In genomic region chr2:60948241-60948640, GRCm38 (mm10) we compare ENCODE assay signal across 24 mouse cellular contexts. TPM values are rescaled to one million over a fixed set of nuclear protein-coding genes. Genes with fewer than 3 reads are reported as not detected.
A peak's percentile ranks its signal among the peaks of the same experiment; 100 is the strongest.
DNase-seq lines count a peak whose midpoint lies in the region; ATAC-seq and TF ChIP-seq lines count a peak whose summit lies in the region.
"Had no signal": no experiment of that assay in that cellular context is flagged by ENCODE, and none has a peak within 500 bp of the region (broad histone marks: within the 10 kb centered on the region; RNA-seq: fewer than 3 reads in every experiment).

No protein-coding gene starts in this region.

- TF ChIP-seq CTCF in heart, adult 2 months (IDR thresholded peaks at IDR 0.05), result no peak
- 0 out of 2 replicates have a peak, but pooled peaks have one; percentile 12 for TF ChIP-seq CTCF in lung, postnatal 0 days (IDR thresholded peaks at IDR 0.05)

- H3K4me2 ChIP-seq in lung, postnatal 0 days (replicated peaks; ENCODE audit: low read depth, low read length), result no peak overlapping the region
- H3K4me2 ChIP-seq: forebrain, embryonic 13.5 days; heart, embryonic 13.5 days; hindbrain, embryonic 12.5 days had no signal

- 21% methylated on average over 3 of the region's 3 CpGs for WGBS in heart, adult 2 months
- WGBS in lung, postnatal 0 days, result 47% methylated on average over 3 of the region's 3 CpGs
- 54% methylated on average over 3 of the region's 3 CpGs for WGBS in limb, embryonic 10.5 days

- intact Hi-C loops in heart, adult 2 months (cut with DNase I), result no loop called here

- H3K36me3 ChIP-seq in heart, adult 2 months (ENCODE audit: control insufficient read depth, insufficient read depth, low read length), result peaks cover 3% of the 10 kb centered on the region
- H3K36me3 ChIP-seq in lung, postnatal 0 days (ENCODE audit: insufficient read depth, low read length), result no peaks in the 10 kb centered on the region
- peaks cover 12% of the 10 kb centered on the region for H3K36me3 ChIP-seq in limb, embryonic 10.5 days
- H3K36me3 ChIP-seq: hindbrain, embryonic 12.5 days had no signal

- DNase-seq in heart, adult 2 months, result peak in 1 of 2 experiments; percentile 14
- DNase-seq in heart, adult 8-10 months (ENCODE audit: low spot score), result no peak
- DNase-seq in lung, postnatal 0 days (ENCODE audit: low spot score), result no peak
- no peak for DNase-seq in lung, postnatal 4 days
- DNase-seq in limb, embryonic 10.5 days (ENCODE audit: low spot score), result no peak
- DNase-seq: adrenal gland, adult 2 months; cerebellum, adult 11-12 months; cerebellum, adult 9-11 months; cerebellum, postnatal 36 days; forebrain, postnatal 0 days; gastrocnemius, postnatal 14 days; heart, postnatal 14 days had no signal

- H3K27ac ChIP-seq in heart, adult 2 months, result no peak overlapping the region; the same call in 1 of the 2 replicates
- no peak overlapping the region for H3K27ac ChIP-seq in lung, postnatal 0 days (ENCODE audit: low read length)
- H3K27ac ChIP-seq in limb, embryonic 10.5 days, result no peak overlapping the region
- H3K27ac ChIP-seq: embryonic facial prominence, embryonic 10.5 days; forebrain, embryonic 13.5 days; heart, embryonic 13.5 days; hindbrain, embryonic 12.5 days had no signal

- no peak for ATAC-seq in lung, postnatal 0 days
- peak; percentile 60 for ATAC-seq in granulocyte monocyte progenitor cell, adult 5-6 weeks (replicated peaks; ENCODE audit: poor library complexity, severe bottlenecking)
- peak; percentile 44; the same call in 1 of the 2 replicates for ATAC-seq in megakaryocyte progenitor cell, adult 5-6 weeks (replicated peaks; ENCODE audit: poor library complexity)
- ATAC-seq: activated CD4-positive, CD25-positive, alpha-beta regulatory T cell, adult 4 months; forebrain, embryonic 13.5 days; forebrain, postnatal 0 days; hindbrain, embryonic 16.5 days; inflammation-experienced regulatory T-cells, adult 6 months; intestine, postnatal 0 days; Patski had no signal

- H3K4me1 ChIP-seq in heart, adult 2 months (ENCODE audit: control insufficient read depth, insufficient read depth, low read length), result peaks cover 4% of the 10 kb centered on the region
- H3K4me1 ChIP-seq in lung, postnatal 0 days (ENCODE audit: insufficient read depth, low read depth, low read length), result peaks cover 6% of the 10 kb centered on the region
- H3K4me1 ChIP-seq in limb, embryonic 10.5 days, result no peaks in the 10 kb centered on the region
- H3K4me1 ChIP-seq: embryonic facial prominence, embryonic 10.5 days; forebrain, embryonic 13.5 days; hindbrain, embryonic 12.5 days had no signal

- 0 out of 2 replicates have a peak, but pooled peaks cover 3% of the 10 kb centered on the region for H3K9me3 ChIP-seq in lung, postnatal 0 days (ENCODE audit: low read length)
- H3K9me3 ChIP-seq in limb, embryonic 10.5 days (replicated peaks), result no peaks in the 10 kb centered on the region
- H3K9me3 ChIP-seq: forebrain, embryonic 13.5 days; hindbrain, embryonic 12.5 days had no signal

- H3K79me2 ChIP-seq in heart, adult 2 months (replicated peaks; ENCODE audit: control insufficient read depth, insufficient read depth, low read length), result peaks cover 13% of the 10 kb centered on the region

- no peak for TF ChIP-seq POLR2A in heart, adult 2 months (IDR thresholded peaks at IDR 0.05; ENCODE audit: insufficient read depth, low read depth, low read length)

- no peak overlapping the region for H3K4me3 ChIP-seq in heart, adult 2 months
- H3K4me3 ChIP-seq in lung, postnatal 0 days (ENCODE audit: low read depth, low read length), result no peak overlapping the region
- no peak overlapping the region for H3K4me3 ChIP-seq in limb, embryonic 10.5 days
- H3K4me3 ChIP-seq: embryonic facial prominence, embryonic 10.5 days; forebrain, embryonic 13.5 days; heart, embryonic 13.5 days; hindbrain, embryonic 12.5 days had no signal

- H3K27me3 ChIP-seq in heart, adult 2 months (ENCODE audit: control insufficient read depth, insufficient read depth, low read length), result no peaks in the 10 kb centered on the region
- no peaks in the 10 kb centered on the region for H3K27me3 ChIP-seq in lung, postnatal 0 days (replicated peaks; ENCODE audit: insufficient read depth, low read length)
- no peaks in the 10 kb centered on the region for H3K27me3 ChIP-seq in limb, embryonic 10.5 days (ENCODE audit: low read depth, poor library complexity, severe bottlenecking)
- H3K27me3 ChIP-seq: CH12.LX; forebrain, embryonic 13.5 days; heart, embryonic 13.5 days; hindbrain, embryonic 12.5 days; Patski had no signal

- TF ChIP-seq EP300 in heart, adult 2 months (IDR thresholded peaks at IDR 0.05; ENCODE audit: insufficient read depth, low read depth, low read length), result 0 out of 2 replicates have a peak, but pooled peaks have one; percentile 14
- TF ChIP-seq EP300 in lung, postnatal 0 days (IDR thresholded peaks at IDR 0.05), result no peak

- H3K9ac ChIP-seq in heart, adult 2 months (ENCODE audit: low read depth, low read length), result no peak overlapping the region
- no peak overlapping the region for H3K9ac ChIP-seq in lung, postnatal 0 days (replicated peaks; ENCODE audit: low read depth)
- H3K9ac ChIP-seq: forebrain, embryonic 13.5 days; forebrain, postnatal 0 days; heart, embryonic 13.5 days; hindbrain, embryonic 12.5 days had no signal

RNA-seq across cellular contexts. Expression of gene Rbms1, which starts 14.8 kb away (rescaled TPM):
- total RNA-seq in heart, adult 2 months (2021), result 10 to 100 TPM; 44.5 to 48.7 TPM
- 72.9 and 79.4 TPM in 2 replicates for polyA plus RNA-seq in heart, adult 2 months (2012; rRNA removed)
- 10 to 100 TPM; 32.4 to 42.9 (median 38.5) TPM for total RNA-seq in heart, adult 8-10 months (2022)
- polyA plus RNA-seq in lung, postnatal 0 days (2015; fragmentation: Nextera tagmentation; extraction: Ambion mirVana), result 156 and 168 TPM in 2 replicates
- 22.6 and 30.9 TPM in 2 replicates for total RNA-seq in granulocyte monocyte progenitor cell, adult 5-6 weeks (2014; fragmentation: Nextera tagmentation)
- 23.4 and 27.5 TPM in 2 replicates for total RNA-seq in granulocyte monocyte progenitor cell, adult 5-6 weeks (2017)
- 29.3 and 31.5 TPM in 2 replicates for total RNA-seq in megakaryocyte progenitor cell, adult 5-6 weeks (2015)
- total RNA-seq in megakaryocyte progenitor cell, adult 5-6 weeks (2017), result 24.5 and 28.2 TPM in 2 replicates
- polyA plus RNA-seq in limb, embryonic 10.5 days (2016; fragmentation: Nextera tagmentation; extraction: Ambion mirVana), result 118 and 124 TPM in 2 replicates
